Mouse (Mus musculus): ENCODE data around the gene Etv5.

The Etv5 gene

DNA sequence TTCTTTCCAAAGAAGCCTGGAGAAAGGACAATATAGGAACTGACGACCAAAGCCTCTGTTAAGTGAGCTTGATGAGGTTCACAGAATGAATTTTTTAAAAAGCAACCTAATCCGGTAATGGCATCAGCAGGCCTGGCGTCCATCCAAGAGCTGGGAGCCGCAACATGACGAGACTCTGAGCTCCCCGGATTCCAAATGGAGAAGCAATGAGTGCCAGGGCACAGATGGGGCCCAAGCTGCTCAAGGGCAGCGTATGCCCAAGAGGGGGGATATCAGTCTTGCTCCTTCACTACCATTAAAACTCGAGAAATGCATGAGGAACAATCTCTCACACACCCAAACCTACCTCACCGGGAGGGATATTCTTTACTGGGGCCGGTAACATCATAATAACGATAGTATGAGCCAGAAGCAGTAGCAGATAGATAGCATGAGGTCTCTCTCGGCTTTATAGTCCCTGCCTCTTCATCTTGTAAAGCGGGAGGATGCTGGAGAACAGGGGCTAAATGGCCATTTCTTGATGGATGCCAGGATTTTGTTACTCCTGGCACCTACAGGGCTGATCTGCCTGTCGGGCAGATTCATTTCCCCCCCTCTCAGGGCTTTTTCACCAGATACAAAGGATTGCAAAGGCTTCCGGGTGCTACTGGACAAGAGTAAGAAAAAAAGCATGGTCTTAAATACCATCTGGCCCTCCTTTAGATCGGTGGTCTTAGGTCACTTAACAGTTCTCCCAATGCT, 9.1 kb downstream of the Etv5 start:
- DNase-seq (ENCODE audit: low spot score in 2 of 2) = no peak

DNA sequence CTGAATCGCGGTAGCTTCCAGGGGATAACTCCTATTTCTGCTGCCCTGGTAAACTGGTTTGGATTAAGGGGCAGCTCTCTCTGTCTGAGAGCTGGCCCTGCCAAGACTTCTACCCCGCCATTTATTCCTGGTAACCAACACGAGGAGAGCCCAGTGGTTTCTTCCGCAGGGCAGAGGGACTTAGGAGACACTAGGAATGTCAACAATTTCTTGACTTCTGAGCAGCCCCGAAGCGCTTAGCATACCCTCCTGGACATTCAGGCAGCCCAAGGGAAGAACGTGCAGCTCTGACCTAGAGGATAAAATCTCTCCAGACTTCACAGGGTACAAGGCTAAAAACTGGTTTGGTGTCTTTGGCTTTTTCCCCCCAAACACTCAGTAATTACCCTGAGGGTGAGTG, 10.1 kb downstream of the Etv5 start:
- DNase-seq (ENCODE audit: low spot score in 2 of 2) = no peak

DNA sequence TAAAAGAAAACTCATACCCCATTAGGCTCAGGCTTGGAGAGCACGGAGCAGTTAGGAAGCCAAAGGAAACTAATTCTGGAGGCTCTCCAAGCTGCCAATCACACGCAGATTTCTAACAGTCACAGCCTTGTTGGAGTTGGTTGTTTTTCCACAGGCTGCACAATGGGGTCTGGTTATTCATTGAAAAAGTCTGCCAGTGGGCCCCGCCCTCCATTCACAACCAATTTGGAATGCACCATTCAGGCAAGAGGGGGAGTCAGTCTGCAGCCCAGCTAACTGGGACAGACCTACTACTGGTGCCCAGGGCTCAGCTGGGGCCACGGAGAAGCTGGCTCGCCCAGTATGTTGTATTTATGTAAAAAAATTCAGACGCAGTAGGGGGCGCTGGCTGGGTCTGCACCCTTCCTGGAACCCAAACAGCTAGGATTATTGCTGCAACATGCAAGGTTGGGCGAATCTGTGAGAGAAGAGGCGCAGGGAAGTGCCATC, 10.6 kb downstream of the Etv5 start:
- peak; percentile 69 to 71 for DNase-seq (ENCODE audit: low spot score in 2 of 2)

DNA sequence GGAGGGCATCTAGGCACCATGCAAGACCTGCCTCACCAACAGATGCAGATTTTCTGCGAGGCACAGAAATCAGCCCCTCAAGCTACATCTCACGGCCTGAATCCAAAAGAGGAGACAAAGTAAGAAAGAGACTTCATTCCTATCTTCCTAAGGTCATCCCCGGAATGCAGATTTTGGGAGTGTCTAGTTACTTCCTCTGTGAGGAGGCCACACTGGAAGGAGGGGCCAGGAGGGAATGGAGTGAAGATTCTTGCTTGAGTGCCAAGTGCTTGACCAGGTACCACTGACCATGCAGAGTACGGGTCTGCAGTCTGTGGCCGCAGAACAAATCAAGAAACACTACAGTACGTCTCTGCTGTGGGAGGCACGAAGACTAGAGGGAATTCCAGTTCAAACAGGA, 12.7 kb downstream of the Etv5 start:
- DNase-seq (ENCODE audit: low spot score in 2 of 2) = no peak

DNA sequence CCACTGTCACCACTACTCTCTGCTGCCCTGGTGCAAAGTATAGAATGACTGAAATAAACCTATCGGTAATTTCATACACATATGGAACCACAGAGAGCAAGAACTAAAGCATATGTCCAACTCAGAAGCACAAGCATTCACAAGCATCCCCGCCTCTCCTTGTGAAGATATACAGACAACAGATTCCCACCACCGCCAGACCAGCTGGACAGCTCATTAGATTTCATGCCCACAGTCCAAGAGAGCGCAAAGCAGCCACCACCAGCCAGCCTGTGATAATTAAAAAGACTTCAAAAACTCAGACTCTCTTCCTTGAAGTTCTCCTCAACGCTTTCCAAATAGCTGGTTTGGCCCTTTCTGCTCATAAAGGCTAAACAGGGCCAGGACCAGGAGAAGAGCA, 17.3 kb downstream of the Etv5 start:
- no peak for DNase-seq (ENCODE audit: low spot score in 2 of 2)

DNA sequence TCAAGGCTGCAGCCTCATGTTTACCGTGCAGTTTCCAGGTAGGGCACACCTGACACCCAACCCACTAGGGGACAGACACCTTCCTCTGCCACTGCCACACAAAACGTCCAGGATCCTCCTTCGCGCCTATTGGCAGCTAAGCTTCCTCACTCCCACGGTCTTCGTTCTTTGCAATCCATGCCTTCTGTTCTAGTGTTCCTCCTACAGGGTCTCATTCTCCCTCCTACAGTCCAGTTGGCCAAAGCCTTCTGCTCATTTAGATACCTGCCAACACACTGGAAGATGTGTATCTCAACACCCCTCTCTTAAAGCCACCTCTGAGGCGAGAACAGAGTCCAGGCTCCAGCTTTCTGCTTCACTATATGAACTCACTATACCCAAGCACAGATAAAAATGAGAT, 21.6 kb downstream of the Etv5 start:
- DNase-seq (ENCODE audit: low spot score in 2 of 2) = no peak

DNA sequence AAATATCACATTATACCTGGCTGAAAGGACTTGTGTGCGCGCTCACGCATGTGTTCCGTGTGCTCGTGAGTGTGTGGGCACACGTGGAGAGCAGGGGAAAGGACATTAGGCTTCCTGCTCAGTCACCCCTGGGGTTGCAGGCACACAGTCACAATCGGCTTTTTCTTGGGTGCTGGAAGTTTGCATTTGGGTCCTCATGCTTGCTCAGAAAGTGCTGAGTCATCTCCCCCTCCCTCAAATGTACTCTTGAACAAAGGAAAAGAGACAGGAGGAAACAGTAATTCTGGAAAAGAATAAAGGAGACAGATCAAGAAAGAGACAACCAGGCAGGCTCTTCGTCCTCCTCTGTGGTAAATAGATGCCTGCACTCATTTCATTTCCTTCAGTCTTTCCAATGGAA, 22.5 kb downstream of the Etv5 start:
- no peak for DNase-seq (ENCODE audit: low spot score in 2 of 2)

DNA sequence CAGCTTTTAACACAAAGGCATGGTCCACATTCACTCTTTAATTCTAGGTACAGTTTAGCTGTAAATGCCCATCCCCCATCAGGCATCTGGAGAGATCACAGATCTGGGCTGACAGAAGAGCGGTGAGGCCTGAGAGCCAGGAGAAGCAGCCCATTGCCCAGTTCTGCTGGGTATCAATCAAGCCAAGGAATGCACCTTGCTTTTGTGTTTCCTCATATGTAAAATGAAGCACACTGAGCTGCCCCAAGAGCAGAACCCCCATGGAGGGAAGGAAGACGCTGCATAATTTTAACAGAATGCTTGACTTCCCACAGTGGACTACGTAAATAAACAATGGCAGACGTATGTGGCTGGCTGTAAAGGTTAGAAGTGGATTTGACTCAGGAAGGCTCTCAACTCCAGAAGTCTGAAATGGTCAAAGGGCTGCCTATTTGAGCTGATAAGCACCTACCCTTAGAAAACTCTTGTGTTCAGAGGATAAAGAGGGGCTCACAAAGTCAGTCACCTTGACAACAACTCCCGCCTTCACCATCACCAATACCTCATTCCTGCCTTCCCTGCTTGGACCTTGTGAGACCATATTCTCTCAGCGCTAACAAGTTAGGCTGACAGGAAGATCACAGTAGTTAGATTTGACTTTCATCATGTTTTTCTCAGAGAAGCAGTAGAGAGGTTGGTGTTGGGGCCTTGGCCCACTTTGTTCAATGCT, 23.2 kb downstream of the Etv5 start:
- DNase-seq (ENCODE audit: low spot score in 2 of 2) = no peak

DNA sequence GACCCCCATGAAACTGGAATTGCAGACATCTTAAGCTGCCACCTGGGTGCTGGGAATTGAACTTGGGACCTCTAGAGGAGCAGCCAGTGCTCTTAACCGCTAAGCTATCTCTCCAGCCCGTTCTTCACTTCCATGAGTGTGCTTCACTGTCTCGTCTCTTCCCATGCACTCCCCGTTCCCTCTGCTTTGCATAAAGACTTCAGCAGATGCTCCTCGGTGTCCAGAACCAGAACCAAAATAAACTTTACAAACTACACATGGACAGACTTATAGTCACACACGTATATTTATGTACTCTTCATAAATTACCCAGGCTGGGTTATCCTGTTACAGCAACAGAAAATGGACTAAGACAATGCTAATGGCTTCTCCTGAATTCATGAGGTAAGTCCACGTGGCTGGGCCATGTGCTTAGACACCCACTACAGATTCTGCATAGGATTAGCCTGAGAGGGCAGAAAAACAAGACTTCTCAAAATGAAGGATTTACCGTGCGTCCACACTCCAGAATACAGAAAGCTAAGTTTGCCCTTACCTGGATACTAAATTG, 25.2 kb downstream of the Etv5 start:
- DNase-seq (ENCODE audit: low spot score in 2 of 2) = no peak

DNA sequence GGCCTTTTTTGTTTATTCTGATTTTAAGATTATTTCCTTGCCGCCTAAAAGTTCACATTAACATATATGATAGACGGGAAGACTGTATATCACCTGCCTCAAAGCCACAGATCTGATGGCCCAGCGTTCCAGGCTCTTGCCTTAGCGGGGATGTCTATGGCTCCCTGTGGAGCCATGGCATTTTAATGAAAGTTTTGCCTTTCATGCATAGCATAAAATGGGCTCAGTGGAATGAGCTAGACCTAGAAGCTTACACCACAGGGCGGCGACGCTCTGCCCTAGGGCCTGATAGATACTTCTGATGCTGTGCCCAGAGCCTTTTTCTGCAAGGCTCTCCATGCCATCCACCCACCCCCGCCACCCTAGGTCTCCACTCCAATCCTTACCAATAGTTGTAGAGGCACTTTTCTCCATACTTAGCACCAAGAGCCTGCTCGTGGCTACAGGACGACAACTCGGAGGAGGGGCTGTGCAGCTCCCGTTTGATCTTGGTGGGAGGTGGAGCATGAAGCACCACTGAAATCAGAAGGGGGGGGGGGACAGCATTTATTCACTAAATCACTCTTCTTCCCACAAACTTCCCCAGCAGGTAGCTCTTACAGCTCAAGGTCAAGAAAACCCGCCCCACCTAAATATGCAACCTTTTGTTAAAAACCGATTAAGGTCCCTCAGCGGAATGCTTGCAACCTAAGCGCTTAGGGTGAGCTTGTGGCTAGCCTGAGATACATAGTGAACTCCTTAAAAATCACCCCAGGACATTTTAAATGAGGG, 26.9 kb downstream of the Etv5 start:
- DNase-seq (ENCODE audit: low spot score in 2 of 2) = no peak

DNA sequence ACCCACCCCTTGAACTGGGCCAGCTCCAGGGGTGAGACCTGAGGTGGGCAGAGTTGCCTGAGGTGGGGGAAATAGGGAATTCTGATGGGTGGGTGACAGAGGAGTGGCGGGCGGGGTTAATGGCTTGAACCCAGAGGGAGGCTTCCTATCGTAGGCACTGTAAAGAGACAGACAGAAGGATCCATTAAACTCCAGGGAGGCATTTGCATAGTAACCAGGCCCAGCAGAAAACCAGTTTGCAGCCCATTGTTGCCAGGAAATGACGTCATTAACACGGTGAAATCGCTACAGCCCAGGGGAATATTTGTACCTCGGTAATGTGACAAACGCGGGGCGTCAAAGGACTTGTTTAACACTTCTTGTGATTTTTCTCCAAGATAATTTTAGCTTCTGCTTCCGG, 27.8 kb downstream of the Etv5 start:
- no peak for DNase-seq (ENCODE audit: low spot score in 2 of 2)

DNA sequence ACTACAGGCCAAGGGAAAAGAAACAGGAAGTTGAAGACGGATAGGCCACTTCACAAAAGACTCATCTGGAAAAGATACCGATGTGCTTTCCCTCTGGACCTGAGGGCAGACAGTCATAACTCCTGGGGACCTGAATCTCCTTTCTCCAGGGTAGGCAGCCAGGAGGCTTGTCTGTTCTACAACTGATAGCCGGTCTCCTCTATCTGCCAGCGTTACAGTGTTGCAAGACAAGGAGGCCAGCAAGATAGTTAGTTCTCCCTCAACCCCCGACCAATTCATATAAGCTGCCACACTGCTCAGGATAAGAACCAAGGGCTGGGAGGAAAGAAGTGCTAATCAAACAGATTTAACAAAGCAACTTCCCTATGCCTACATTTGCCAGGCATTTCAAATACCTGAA, 29.5 kb downstream of the Etv5 start:
- no peak for DNase-seq (ENCODE audit: low spot score in 2 of 2)

DNA sequence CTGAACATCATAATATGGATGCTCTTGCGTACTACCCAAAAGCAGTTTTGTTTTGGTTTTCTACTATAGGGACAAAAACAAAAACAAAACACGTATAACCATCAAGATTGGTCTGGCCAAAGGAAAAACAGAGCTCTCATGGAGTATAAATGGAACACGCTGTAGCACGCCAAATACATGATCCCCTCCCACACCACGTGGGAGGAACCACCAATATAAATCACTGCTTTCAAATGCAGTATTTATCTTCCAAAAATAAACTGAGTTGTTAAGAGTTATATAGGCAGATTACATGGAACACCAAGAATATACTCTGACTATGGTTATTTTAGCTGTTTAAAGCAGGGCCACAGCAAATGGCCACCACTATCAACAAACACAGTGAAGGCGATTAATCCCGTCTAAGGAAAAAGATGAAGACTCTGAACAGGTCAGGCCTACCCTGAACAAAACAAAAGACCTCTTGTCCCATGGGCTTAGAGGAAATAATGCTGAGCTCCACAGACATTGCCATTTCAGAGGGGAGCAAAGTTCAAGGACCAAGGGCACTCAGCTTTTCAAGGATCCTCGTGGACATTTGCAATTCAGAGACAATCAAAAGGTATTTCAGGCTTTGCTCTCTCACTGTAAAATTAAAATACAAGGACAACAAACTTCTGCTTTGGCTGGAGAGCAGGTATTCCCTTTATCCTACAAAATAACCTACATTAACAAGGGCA, 30.7 kb downstream of the Etv5 start:
- DNase-seq (ENCODE audit: low spot score in 2 of 2) = no peak

DNA sequence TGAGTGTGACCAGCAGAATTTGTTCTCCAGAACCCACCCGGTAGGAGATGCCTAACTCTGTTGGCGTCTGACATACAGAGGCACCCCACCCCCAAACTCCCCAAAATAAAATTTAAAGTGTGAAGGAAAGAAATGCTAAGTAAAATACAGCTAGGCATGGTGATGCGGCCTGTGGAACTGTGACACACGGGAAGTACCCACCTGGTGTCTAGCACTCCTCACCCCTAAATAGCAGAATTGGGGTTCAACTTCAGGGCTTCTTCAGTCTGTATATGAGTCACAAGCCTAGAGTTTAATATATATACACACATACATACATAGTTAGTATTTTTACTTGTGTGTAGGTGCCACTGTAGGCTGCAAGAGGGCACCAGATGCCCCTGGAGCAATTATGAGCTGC, 32.8 kb downstream of the Etv5 start:
- no peak for DNase-seq (ENCODE audit: low spot score in 2 of 2)

DNA sequence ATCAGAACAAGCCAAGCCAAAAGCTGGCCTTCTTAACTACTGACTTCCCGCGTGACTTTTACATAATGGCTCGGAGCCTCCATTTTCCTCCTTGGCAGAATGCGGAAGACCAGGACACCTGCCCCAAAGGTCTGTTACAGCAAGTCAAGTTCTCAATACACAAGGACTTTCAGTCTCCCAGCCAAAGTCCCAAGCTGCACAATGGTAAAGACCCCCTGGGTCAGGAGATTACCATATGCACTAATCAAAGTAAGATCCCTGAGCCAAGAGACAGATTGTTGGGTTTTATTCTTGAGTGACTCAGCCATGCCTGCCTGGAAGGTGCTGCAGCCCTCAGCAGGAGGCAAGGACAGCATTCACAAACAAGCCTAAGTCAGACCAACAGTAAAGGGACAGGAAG, 33.5 kb downstream of the Etv5 start:
- no peak for DNase-seq (ENCODE audit: low spot score in 2 of 2)

DNA sequence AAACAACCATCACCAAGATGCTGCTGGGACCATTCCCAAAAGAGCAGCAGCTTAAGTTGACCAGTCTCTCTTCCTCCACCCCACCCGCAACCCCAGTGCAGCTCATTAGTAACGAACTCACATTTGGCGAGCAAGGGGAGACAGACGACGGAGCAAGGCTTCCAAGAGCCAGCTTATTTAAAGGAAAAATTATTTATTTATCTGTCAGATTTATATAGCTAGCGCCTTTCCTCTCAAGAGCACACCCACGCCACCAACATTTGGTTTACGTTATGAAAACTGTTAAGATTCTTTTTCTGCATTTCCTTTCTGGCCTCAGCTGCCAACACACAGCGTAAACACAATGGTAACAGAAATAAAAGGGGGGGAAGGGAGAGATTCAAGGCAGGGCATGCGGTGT, 34.0 kb downstream of the Etv5 start:
- no peak for DNase-seq (ENCODE audit: low spot score in 2 of 2)

DNA sequence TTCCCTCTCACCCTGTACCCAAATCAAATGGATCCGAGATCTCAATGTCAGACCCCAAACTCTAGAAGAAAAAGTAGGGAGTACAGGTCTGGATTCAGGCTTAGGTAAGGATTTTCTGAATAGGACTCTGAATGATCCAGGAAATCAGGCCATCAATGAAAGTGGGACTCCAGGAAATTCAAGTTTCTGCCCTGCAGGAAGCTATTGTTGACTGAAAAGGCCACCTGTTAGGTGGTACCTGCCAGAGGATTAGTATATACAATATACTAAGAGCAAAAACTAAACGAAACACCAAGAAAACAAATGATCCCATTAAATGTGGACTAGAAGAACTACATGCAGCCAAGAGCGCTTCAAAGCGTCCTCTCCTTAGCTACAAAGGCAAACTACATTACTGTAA, 35.8 kb downstream of the Etv5 start:
- no peak for DNase-seq (ENCODE audit: low spot score in 2 of 2)

DNA sequence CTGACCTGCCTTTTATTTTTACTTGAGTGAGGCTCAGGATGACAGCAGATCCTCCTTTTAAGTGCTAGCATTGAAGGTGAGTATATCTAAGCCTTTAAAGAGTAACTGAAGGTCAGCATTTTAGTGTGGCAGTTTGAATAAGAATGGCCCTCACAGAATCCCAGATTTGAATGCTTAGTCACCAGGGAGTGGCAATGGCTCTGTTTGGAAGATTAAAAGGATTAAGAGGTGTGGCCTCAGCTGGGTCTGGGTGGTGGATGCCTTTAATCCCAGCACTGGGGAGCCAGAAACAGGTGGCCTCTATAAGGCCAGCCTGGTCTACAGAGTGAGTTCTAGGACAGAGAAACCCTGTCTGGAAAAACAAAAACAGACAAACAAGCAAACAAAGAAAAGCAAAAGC, 36.9 kb downstream of the Etv5 start:
- no peak for DNase-seq (ENCODE audit: low spot score in 2 of 2)

DNA sequence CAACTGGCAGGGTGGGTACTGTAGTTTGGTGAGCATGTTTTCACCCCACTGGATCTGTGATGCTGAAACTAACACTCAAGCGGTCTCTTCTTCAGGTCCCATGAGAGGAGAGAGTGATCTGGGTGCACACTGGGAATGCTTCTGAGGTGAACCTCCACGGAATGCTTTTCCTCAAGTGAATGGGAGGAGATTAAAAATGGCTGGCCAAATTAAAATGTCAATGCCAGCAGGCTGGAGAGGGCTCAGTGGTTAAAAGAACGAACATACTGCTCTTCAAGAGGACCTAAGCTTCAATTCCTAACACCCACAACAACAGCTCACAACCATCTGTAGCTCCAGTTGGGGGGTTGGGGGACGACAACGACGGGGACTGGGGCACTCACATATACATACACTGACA, 39.3 kb downstream of the Etv5 start:
- DNase-seq (ENCODE audit: low spot score in 2 of 2) = no peak

DNA sequence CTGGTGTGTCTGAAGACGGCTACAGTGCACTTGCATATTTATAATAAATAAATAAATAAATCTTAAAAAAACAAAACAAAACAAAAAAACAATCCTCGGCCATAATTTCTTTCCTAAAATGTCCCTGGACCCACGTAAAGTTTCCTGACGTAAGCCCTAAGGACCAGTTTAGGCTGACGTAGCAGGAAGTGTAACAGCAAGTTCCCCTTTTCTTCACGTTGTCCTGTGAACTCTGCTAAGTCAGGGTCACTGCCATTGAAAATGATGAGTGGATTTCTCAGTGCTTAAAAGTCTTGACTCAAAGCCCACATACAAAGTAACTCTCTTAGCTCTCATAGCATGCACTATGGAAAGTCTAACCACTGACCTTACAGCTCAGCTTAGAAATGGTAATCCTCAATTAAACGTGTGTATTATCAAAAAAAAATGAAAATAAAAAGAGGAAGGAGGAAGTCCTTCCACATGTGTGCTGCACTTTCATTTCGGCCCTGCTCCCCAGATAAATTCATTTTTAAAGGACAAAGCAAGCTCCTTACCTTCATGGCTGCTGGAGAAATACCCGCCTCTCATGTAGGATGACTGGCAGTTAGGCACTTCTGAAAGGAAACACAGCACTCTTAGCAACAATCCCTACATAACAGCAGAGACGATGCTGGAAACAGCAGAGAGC, 40.6 kb downstream of the Etv5 start:
- DNase-seq (ENCODE audit: low spot score in 2 of 2) = no peak

DNA sequence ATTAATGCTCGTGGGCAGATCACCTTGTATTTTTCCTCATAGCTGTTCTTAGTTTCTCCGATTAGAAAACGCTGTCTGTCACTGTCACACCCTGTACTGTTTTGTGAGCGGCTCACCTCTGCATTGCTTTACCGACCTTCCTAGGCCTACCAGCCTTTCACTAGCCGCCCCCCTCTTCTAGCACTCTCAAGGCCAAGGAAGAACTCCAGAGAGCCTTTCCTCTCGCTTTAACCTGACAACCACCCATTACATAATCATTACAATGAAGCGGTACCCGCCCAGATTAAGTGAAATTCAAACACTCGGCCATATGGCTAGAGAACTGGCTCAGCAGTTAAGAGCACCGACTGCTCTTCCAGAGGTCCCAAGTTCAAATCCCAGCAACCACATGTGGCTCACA, 41.2 kb downstream of the Etv5 start:
- no peak for DNase-seq (ENCODE audit: low spot score in 2 of 2)

Data from urinary bladder, postnatal 4 days (tissue).